Mouse (Mus musculus): ENCODE data around the gene Rad17. TPM values are rescaled to one million over a fixed set of nuclear protein-coding genes. Genes with fewer than 3 reads are reported as not detected.

Rad17 gene
- polyA plus RNA-seq, 1 experiment from 2014 or later = 16.7 TPM

- under 1% methylated on average over 63 of the region's 63 CpGs for WGBS
Measured at GRCm38 (mm10) chr13:100651439-100652186, 762 bp upstream of the Rad17 start, which contains the start of gene Taf9. Taf9 (plus strand) TSS chr13:100651579.

GRCm38 (mm10) chr13:100648223-100648622 is 2.6 kb downstream of the Rad17 start:
- Histone ChIP-seq H3K36me3 (peaks cover 49% of the 10 kb centered on the region), H3K27me3 (ENCODE audit: insufficient read depth, poor library complexity, severe bottlenecking) (no peaks in the 10 kb centered on the region), H3K9me3 (no peaks in the 10 kb centered on the region), H3K27ac (no peak overlapping the region), H3K4me3 (no peak overlapping the region), H3K4me1 (replicated peaks) (peaks cover 9% of the 10 kb centered on the region)
- no peak for DNase-seq (ENCODE audit: low spot score)
- WGBS = 94% methylated on average over 8 of the region's 8 CpGs

More at GRCm38 (mm10) chr13:100651439-100652186, 762 bp upstream of the Rad17 start, which contains the start of gene Taf9:
- H3K4me3 ChIP-seq = peak within 1 kb of the TSS; percentile 94
- H3K9me3 ChIP-seq = no peaks in the 10 kb centered on the region
- peaks cover 9% of the 10 kb centered on the region for H3K4me1 ChIP-seq (replicated peaks)
- H3K36me3 ChIP-seq = peaks cover 40% of the 10 kb centered on the region
- DNase-seq (ENCODE audit: low spot score) = no peak
- H3K27ac ChIP-seq = peak within 1 kb of the TSS; percentile 100
- no peaks in the 10 kb centered on the region for H3K27me3 ChIP-seq (ENCODE audit: insufficient read depth, poor library complexity, severe bottlenecking)

- H3K27ac ChIP-seq = no peak overlapping the region
- H3K27me3 ChIP-seq (ENCODE audit: insufficient read depth, poor library complexity, severe bottlenecking) = no peaks in the 10 kb centered on the region
- DNase-seq (ENCODE audit: low spot score) = no peak
- no peaks in the 10 kb centered on the region for H3K4me1 ChIP-seq (replicated peaks)
- WGBS = 93% methylated on average over 4 of the region's 4 CpGs
- no peaks in the 10 kb centered on the region for H3K9me3 ChIP-seq
- H3K4me3 ChIP-seq = no peak overlapping the region
- peaks cover 95% of the 10 kb centered on the region for H3K36me3 ChIP-seq
Measured at GRCm38 (mm10) chr13:100642471-100643209, 8.2 kb downstream of the Rad17 start.

- no peak for DNase-seq (ENCODE audit: low spot score)
- Histone ChIP-seq H3K27me3 (ENCODE audit: insufficient read depth, poor library complexity, severe bottlenecking) (no peaks in the 10 kb centered on the region), H3K36me3 (peaks cover 94% of the 10 kb centered on the region), H3K4me3 (no peak overlapping the region), H3K27ac (no peak overlapping the region), H3K4me1 (replicated peaks) (no peaks in the 10 kb centered on the region), H3K9me3 (no peaks in the 10 kb centered on the region)
- WGBS = 98% methylated on average over 3 of the region's 3 CpGs
Measured at GRCm38 (mm10) chr13:100634106-100634691, 16.7 kb downstream of the Rad17 start.

GRCm38 (mm10) chr13:100622241-100622640 is 28.6 kb downstream of the Rad17 start:
- Histone ChIP-seq H3K4me1 (replicated peaks) (no peaks in the 10 kb centered on the region), H3K27me3 (ENCODE audit: insufficient read depth, poor library complexity, severe bottlenecking) (peaks cover 10% of the 10 kb centered on the region), H3K27ac (no peak overlapping the region), H3K9me3 (no peaks in the 10 kb centered on the region), H3K4me3 (no peak overlapping the region), H3K36me3 (peaks cover 91% of the 10 kb centered on the region)
- WGBS = 90% methylated on average over 4 of the region's 4 CpGs
- DNase-seq (ENCODE audit: low spot score) = no peak

GRCm38 (mm10) chr13:100617583-100617982 is 33.3 kb downstream of the Rad17 start:
- DNase-seq (ENCODE audit: low spot score) = no peak
- H3K27me3 ChIP-seq (ENCODE audit: insufficient read depth, poor library complexity, severe bottlenecking) = peaks cover 29% of the 10 kb centered on the region
- no peaks in the 10 kb centered on the region for H3K9me3 ChIP-seq
- peaks cover 9% of the 10 kb centered on the region for H3K4me1 ChIP-seq (replicated peaks)
- WGBS = 78% methylated on average over 13 of the region's 13 CpGs
- H3K4me3 ChIP-seq = no peak overlapping the region
- H3K36me3 ChIP-seq = peaks cover 48% of the 10 kb centered on the region
- no peak overlapping the region for H3K27ac ChIP-seq

- Histone ChIP-seq H3K27ac (peak within 1 kb of the TSS; percentile 78), H3K27me3 (ENCODE audit: insufficient read depth, poor library complexity, severe bottlenecking) (peaks cover 29% of the 10 kb centered on the region), H3K4me1 (replicated peaks) (peaks cover 9% of the 10 kb centered on the region), H3K36me3 (peaks cover 44% of the 10 kb centered on the region), H3K9me3 (no peaks in the 10 kb centered on the region), H3K4me3 (peak within 1 kb of the TSS; percentile 73)
- peak; percentile 25 for DNase-seq (ENCODE audit: low spot score)
- WGBS = 1% methylated on average over 76 of the region's 77 CpGs
Measured at GRCm38 (mm10) chr13:100616181-100617087, 34.4 kb downstream of the Rad17 start, which contains the start of gene Marveld2. Marveld2 (minus strand) TSS chr13:100616971.

GRCm38 (mm10) chr13:100612903-100613302 is 37.9 kb downstream of the Rad17 start:
- no peak for DNase-seq (ENCODE audit: low spot score)
- Histone ChIP-seq H3K36me3 (peaks cover 18% of the 10 kb centered on the region), H3K9me3 (no peaks in the 10 kb centered on the region), H3K27ac (no peak overlapping the region), H3K4me1 (replicated peaks) (peaks cover 9% of the 10 kb centered on the region), H3K27me3 (ENCODE audit: insufficient read depth, poor library complexity, severe bottlenecking) (peaks cover 26% of the 10 kb centered on the region), H3K4me3 (no peak overlapping the region)
- WGBS = 64% methylated on average over 2 of the region's 2 CpGs

GRCm38 (mm10) chr13:100612251-100612650 is 38.6 kb downstream of the Rad17 start:
- Histone ChIP-seq H3K36me3 (peaks cover 12% of the 10 kb centered on the region), H3K4me1 (replicated peaks) (peaks cover 9% of the 10 kb centered on the region), H3K27me3 (ENCODE audit: insufficient read depth, poor library complexity, severe bottlenecking) (peaks cover 20% of the 10 kb centered on the region), H3K9me3 (no peaks in the 10 kb centered on the region), H3K27ac (no peak overlapping the region), H3K4me3 (no peak overlapping the region)
- WGBS = 90% methylated on average over 10 of the region's 10 CpGs
- no peak for DNase-seq (ENCODE audit: low spot score)

- WGBS = 94% methylated on average over 13 of the region's 13 CpGs
- Histone ChIP-seq H3K9me3 (no peaks in the 10 kb centered on the region), H3K36me3 (peaks cover 11% of the 10 kb centered on the region; the same call in 1 of the 2 replicates), H3K4me1 (replicated peaks) (peaks cover 2% of the 10 kb centered on the region; the same call in 1 of the 2 replicates), H3K27ac (no peak overlapping the region), H3K4me3 (no peak overlapping the region), H3K27me3 (ENCODE audit: insufficient read depth, poor library complexity, severe bottlenecking) (peaks cover 10% of the 10 kb centered on the region)
- no peak for DNase-seq (ENCODE audit: low spot score)
Measured at GRCm38 (mm10) chr13:100611266-100611665, 39.6 kb downstream of the Rad17 start.

GRCm38 (mm10) chr13:100607756-100608155 is 43.1 kb downstream of the Rad17 start:
- Histone ChIP-seq H3K27ac (no peak overlapping the region), H3K36me3 (peaks cover 11% of the 10 kb centered on the region; the same call in 1 of the 2 replicates), H3K4me1 (replicated peaks) (peaks cover under 1% of the 10 kb centered on the region; the same call in 1 of the 2 replicates), H3K9me3 (no peaks in the 10 kb centered on the region), H3K27me3 (ENCODE audit: insufficient read depth, poor library complexity, severe bottlenecking) (no peaks in the 10 kb centered on the region), H3K4me3 (no peak overlapping the region)
- 88% methylated on average over 8 of the region's 8 CpGs for WGBS
- DNase-seq (ENCODE audit: low spot score) = no peak

- Histone ChIP-seq H3K4me3 (no peak overlapping the region), H3K36me3 (no peaks in the 10 kb centered on the region), H3K27ac (no peak overlapping the region), H3K4me1 (replicated peaks) (peaks cover 9% of the 10 kb centered on the region; the same call in 1 of the 2 replicates), H3K9me3 (no peaks in the 10 kb centered on the region), H3K27me3 (ENCODE audit: insufficient read depth, poor library complexity, severe bottlenecking) (no peaks in the 10 kb centered on the region)
- 64% methylated on average over 1 of the region's 1 CpGs for WGBS
- no peak for DNase-seq (ENCODE audit: low spot score)
Measured at GRCm38 (mm10) chr13:100605845-100606244, 45.0 kb downstream of the Rad17 start.
